Mouse (Mus musculus): ENCODE data around the gene Camk1.

Camk1 gene

DNA sequence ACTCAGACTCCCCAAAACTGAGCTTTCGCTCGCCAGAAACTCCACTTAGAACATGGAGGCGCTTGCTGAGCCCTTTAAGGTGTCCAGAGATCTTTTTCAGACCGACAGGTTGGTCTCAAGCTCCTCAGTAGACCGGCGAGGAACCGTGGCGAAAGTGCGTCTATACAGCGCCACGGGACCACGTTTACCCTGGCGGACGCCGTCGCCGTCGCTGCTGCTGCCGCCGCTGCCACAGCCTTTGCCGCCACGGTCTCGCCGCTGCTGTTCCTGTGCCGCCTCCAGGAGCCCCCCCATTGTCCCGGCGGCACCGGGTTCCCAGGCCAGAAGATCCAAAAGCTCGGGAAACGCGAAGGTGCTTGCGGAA, 36.8 kb downstream of the Camk1 start, which contains the start of gene Brpf1:
Gene Brpf1 (plus strand): TSS at position 152 of the 364 bp plus-strand sequence.
- in situ Hi-C loops (cut with MboI, MseI): loop anchor here (10.0 kb wide), 1 partner anchor 262 kb away; the partner anchor contains the start of gene Thumpd3

DNA sequence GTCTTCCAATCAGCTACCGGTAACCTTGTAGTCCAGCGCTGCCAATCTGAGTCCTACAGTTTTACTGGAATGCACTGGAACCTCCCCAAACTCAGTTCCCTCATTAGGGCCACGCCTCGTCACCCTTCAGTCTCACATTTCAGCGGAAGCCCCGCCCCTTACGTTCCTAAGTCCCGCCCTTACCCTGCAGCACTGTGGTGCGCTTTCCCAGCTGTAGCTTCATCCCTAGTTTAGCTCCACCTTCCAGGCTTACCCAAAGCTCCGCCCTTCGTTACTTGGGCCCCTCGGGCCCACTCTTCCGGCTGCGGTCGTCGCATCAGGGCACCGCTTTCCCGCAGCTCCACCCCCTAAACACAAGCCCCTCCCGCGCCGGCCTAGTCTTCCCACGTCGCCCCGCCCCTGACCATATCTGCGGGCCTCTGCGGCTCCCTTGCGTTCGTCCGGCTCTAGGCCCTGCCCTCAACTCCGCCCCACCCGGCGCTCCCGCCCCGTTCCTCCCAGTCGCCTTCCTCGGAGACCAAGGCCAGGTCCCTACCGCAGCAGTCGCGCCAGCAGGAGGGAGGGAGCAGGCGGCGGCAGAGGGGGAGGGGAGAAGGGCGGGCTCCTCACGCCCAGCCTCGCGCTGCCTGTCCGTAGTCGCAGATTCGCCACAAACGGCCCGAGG, 37.3 kb downstream of the Camk1 start:
- in situ Hi-C loops (cut with MboI, MseI): loop anchor here (10.0 kb wide), 1 partner anchor 262 kb away; the partner anchor contains the start of gene Thumpd3

DNA sequence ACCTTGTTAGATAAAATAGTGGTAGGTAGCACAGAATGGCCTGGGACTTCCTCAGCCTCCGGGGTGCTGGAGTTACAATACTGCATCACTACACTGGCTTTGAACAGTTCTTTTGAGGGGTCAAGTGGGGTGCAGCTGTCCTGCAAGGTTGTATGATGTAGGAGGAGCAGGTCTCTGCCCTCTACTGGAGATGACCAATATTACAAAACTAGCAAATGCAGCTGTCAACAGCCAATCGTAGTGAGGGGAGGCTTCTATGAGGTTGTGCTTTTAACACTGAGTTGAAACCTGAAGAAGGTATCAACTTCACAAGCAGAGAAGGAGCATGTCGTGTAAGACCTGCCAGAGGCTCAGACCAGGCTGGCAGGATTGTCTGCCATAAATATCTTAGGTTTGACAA, 41.5 kb downstream of the Camk1 start:
- in situ Hi-C loops (cut with MboI, MseI): loop anchor here (5.0 to 10.0 kb wide), 2 partner anchors 60 to 257 kb away; partner anchors contain the start of gene Thumpd3

DNA sequence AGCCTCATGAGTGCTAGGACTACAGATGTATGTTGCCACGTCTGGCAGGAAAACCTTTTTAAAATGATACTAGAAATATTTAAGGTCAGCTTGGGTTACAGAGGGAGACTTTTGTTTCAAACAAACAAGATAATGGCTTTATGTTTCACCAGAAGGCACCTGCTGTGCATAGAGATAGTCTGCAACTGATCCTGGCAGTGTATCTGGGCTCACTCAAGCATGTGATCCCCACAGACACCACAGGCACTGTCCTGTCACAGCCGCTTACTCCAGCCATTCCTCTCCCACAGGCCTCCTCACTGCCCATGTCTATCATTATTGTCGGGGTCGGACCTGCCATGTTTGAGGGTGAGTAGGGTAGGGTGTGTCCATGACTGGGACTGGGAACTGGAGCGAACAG, 42.4 kb downstream of the Camk1 start:
- in situ Hi-C loops (cut with MboI, MseI): loop anchor here (5.0 to 10.0 kb wide), 2 partner anchors 59 to 257 kb away; partner anchors contain the start of gene Thumpd3

DNA sequence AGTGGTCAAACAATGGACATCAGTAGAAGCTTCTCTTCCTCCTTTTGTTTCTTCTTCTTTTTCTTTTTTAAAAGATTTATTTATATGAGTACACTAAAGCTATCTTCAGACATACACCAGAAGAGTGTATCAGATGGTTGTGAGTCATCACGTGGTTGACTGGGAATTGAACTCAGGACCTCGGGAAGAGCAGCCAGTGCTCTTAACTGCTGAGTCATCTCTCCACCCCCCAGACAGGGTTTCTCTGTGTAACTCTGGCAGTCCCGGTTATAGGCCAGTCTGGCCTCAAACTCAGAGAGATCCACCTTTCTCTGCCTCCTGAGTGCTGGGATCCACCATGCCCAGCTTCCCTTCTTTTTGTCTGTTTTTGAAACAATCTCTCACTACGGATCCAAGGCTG, 47.1 kb downstream of the Camk1 start:
- in situ Hi-C loops (cut with MboI, MseI): no loop called here

DNA sequence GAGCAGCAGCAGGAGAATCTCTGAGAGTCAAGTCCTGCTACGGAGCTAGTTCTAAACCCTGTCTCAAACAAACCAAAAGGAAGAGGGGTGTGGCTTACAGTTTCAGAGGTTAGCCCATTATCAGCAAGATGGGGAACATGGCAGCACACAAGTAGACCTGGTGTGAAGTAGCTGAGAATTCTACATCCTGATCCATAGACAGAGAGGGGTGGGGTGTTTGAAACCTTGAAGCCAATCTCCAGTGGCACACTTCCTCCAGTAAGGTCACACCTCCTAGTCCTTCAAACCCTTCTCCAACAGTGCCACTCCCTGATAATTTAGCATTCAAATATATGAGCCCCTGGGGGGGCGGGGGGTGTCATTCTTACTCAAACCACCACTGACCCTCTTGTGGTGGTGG, 47.7 kb downstream of the Camk1 start:
- in situ Hi-C loops (cut with MboI, MseI): no loop called here

DNA sequence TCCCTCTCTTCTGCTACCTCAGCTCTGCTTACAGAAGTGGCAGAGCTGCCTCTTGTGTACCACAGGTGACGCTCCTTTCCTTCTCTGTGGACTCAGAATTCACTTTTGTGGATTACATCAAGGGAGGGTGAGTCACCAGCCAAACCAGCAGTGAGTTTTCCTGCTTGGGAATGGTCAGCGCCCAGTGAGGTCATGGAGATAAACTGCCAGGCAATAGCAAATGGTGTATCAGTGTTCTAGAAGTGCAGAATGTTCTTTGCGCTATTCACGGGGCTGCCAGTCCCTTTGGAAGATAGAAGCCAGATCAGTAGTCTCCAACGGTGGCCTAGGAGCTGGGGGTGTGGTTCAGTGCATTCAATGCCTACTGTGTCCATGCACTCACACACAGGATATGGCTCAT, 50.8 kb downstream of the Camk1 start:
- in situ Hi-C loops (cut with MboI, MseI): no loop called here

DNA sequence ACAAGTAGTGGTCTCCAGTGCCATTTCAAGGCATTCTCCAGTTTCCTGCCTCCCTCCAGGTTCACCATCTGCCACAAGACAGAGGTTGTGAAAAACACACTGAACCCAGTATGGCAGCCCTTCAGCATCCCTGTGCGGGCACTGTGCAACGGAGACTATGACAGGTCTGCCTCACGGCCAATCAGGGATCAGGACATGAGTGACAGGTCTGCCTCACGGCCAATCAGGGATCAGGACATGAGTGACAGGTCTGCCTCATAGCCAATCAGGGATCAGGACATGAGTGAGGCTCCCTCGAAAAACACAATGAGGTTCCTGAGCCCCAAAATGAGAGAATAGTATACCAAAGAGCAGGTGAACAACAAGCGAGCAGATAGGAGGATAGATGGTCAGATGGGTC, 53.4 kb downstream of the Camk1 start:
- in situ Hi-C loops (cut with MboI, MseI): no loop called here

DNA sequence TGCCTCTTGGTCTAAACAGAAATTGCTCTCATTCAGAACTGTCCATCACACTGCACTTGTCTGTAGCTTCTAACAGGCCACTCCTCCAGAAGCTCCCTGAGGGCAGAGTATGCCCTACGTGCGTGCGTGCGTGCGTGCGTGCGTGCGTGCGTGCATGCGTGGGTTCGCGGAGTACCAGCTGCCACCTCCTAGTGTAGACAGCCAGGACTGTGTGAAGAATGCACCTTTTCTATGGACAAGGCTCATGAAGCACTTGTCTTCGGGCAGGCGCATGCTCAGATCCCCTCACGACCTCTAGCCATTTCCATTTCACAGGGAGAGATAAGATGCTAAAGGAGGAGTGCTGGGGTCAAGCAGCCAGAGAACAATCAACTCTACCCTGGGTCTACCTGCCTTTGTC, 54.4 kb downstream of the Camk1 start:
- in situ Hi-C loops (cut with MboI, MseI): no loop called here

DNA sequence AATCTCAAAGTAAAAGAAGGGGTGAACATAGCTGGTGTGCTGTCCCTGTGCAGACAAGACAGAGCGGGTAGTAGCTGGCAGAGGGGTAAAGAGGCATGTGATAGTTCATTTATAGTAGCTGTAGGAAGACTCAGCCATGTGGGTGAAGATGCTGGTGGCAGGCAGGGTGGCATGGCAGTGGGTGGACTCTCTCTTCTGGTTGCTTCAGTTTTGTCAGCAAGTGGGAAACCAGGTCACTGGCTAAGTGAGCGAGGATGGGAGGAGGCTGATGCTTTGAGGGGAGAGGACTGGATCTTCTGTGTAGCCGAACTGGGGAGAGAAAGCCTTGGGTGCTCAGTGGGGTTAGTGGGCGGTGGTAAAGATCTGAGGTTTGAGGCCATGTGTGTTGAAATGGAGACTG, 56.5 kb downstream of the Camk1 start:
- in situ Hi-C loops (cut with MboI, MseI): no loop called here

DNA sequence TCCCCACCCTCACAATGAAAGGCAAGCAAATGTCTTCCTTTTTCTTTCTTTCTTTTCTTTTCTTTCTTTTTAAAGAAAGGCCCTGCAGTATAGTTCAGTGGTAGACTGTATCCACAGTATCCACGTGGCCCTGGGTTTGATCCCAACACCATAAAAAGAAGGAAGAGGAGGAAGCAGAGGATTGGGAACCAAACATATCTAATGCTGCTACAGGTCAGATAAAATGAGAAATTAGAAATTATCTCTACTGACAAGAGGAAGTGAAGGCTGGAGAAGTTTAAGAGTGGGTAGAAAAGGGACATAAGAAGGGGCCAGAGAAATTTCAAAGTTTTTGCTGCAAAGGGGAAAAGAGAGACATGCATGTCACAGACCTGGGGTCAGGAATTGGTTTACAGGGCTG, 57.5 kb downstream of the Camk1 start:
- in situ Hi-C loops (cut with MboI, MseI): no loop called here

DNA sequence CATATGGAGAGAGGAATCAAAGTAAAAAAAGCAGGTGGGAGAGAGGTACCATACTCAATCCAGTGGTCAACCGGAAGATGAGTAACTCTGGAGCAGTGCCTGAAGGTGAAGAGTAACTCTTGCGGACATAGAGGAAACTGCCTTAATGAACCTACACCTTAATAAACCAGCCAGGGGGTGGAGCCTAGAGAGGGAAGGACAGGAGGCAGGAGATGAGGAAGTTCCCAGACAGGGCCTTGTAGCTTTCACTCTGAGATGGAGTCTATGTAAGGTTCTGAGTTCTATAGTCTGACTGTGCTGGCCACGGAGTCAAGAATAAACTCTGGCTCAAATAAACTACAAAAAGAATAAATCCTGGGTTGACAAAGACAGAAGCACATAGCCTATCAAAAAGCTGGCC, 58.9 kb downstream of the Camk1 start:
- in situ Hi-C loops (cut with MboI, MseI): no loop called here
